Mouse (Mus musculus) small intestine, adult 2 months (tissue): ENCODE results near the gene Vwa5b2.

Experiments used
- CTCF ChIP-seq: fragments of 200-500 bp; IDR thresholded peaks from 2 replicates; pipeline ENCODE4 v1.5.1; 2012; ENCODE audit warnings: low read depth, mild to moderate bottlenecking, control low read depth, inconsistent platforms, low read length, moderate library complexity, mixed read lengths; ENCODE audit not compliant: insufficient replicate concordance, insufficient read length; ENCODE audit errors: extremely low read depth
- POLR2A ChIP-seq: fragments of 200-500 bp; IDR thresholded peaks from 2 replicates; pipeline ENCODE4 v1.6.1; 2012; ENCODE audit warnings: low read depth, mild to moderate bottlenecking, control low read depth, inconsistent platforms, low read length, moderate library complexity

DNA sequence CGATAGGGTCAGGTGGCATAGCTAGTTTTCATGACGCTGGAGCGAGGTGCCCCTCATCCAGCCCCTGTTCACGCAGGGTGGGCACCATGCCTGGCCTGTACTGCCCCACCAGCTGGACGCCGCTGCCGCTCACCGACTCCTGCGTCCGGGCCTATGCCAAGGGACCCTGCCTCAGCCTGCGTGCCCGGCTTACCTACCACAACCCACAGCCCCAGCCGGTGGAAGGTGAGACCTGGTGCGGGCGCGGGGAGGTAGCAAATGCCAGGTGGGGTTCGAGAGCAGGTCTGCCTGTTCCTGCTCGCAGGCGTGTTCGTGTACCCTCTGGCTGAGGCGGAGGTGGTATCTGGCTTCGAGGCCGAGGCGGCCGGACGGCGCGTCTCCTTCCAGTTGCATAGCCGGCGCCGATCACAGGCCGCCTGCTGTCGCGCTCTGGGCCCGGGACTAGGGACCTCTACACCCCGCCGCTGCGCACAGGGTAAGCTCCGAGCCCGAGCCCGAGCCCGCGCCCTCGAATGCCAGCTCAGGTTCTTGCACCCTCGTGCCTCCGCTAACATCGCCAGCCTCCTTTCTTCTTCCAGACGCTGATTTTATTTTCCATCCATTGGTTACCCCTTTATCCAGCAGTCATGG lies 1.9 kb downstream of the Vwa5b2 start:
- no peak for TF ChIP-seq CTCF
- no peak for TF ChIP-seq POLR2A
